Mouse (Mus musculus) limb, embryonic 13.5 days (tissue): ENCODE measurements around the gene Maff. TPM values are rescaled to one million over a fixed set of nuclear protein-coding genes. Genes with fewer than 3 reads are reported as not detected.
A peak's percentile ranks its signal among the peaks of the same experiment; 100 is the strongest.

ENCODE experiments used
- ATAC-seq: fragments of 200-750 bp; cut with Nextera tagmentation; 2 replicates; pipeline ENCODE4 v1.8.0; 2017; ENCODE audit warnings: low read depth, moderate number of reproducible peaks, moderate TSS enrichment; ENCODE audit not compliant: low FRiP score
- H3K27ac ChIP-seq: fragments of 300-500 bp; sonication (generic); 2 replicates; pipeline ENCODE4 v1.5.1; 2015; ENCODE audit warnings: inconsistent platforms, mild to moderate bottlenecking, moderate library complexity
- H3K27me3 ChIP-seq: fragments of 300-500 bp; sonication (generic); 2 replicates; pipeline ENCODE4 v1.6.1; 2015; ENCODE audit warnings: mild to moderate bottlenecking, inconsistent platforms
- H3K36me3 ChIP-seq: fragments of 300-500 bp; sonication (generic); 2 replicates; pipeline ENCODE4 v1.6.1; 2015; ENCODE audit warnings: inconsistent platforms, mild to moderate bottlenecking, moderate library complexity
- H3K4me1 ChIP-seq: fragments of 300-500 bp; sonication (generic); 2 replicates; pipeline ENCODE4 v1.6.1; 2015; ENCODE audit warnings: inconsistent platforms
- H3K4me2 ChIP-seq: fragments of 300-500 bp; sonication (generic); replicated peaks from 2 replicates; pipeline ENCODE4 v1.6.1; 2015; ENCODE audit warnings: inconsistent platforms, mild to moderate bottlenecking, moderate library complexity
- H3K4me3 ChIP-seq: fragments of 300-500 bp; sonication (generic); 2 replicates; pipeline ENCODE4 v1.5.1; 2015; ENCODE audit warnings: moderate library complexity, mild to moderate bottlenecking, inconsistent platforms
- H3K9ac ChIP-seq: fragments of 300-500 bp; sonication (generic); 2 replicates; pipeline ENCODE4 v1.6.1; 2015; ENCODE audit warnings: mild to moderate bottlenecking, inconsistent platforms
- H3K9me3 ChIP-seq: fragments of 300-500 bp; sonication (generic); 2 replicates; pipeline ENCODE4 v1.6.1; 2016; ENCODE audit warnings: inconsistent platforms
- WGBS: fragments of 180-500 bp; shearing (Covaris S2); methylation state at CpG from one replicate; pipeline ENCODE4 v1.1.7; 2015; 5-methylcytosine and 5-hydroxymethylcytosine counted together
- microRNA counts: library from miRNA; unstranded; fragments of <30 nt; microRNA quantifications from one replicate; lab custom pipeline; 2016
- microRNA-seq: library from miRNA; unstranded; fragments of <30 nt; microRNA quantifications from one replicate; pipeline ENCODE4, GENCODE M21; 2016
- polyA plus RNA-seq: library from polyadenylated mRNA; unstranded; fragments of >200 nt; fragmentation: Nextera tagmentation; extraction: Ambion mirVana; gene quantifications from 2 replicates; pipeline ENCODE4 v1.2.1, GENCODE M21; 2015

The Maff gene
- polyA plus RNA-seq, 1 experiment from 2014 or later = 2.2 TPM

DNA sequence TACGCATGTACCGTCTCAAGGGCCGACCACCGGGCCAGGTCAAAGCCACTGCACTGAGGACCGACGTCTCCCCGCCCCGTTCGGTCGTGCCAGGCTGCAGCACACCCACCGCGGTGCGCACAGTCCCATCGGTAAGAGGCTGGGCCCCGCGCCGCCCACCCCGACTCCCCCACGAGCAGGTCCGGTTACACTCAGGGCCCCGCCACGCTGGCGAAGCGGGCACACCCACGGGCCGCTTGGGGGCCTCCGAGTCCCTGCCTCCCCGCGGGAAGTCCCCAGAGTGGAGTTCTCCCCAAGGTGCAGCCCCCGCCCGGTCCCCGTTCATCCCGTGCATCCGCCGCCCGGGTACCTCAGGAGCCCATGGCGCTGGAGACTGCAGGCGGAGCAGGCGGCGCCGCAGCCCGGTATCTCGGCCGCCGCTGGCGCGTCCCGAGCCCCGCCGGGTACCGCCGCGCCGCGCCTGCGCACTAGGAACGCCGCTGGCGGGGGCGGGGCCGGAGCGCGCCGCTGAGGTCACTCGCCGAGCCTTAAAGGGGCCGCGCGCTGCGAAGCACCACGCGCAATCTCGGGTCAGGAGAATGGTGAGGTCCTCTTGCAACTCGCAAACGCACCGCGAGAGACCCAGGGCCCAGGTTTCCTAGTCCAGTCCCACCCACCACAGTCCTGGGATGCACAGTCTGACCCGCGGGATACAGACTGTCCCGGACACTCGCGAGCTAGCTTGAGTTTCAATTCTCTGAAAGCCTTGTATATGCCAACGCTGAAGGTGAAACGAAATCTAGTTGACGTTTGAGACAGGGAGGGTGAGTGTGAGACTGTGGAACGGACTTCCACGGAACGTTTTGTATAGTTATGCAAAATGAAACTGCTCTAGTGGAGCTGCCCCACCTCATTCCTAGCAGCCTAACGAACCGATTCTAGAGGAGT lies 56.7 kb downstream of the Maff start, which contains the start of gene Tmem184b:
Gene Tmem184b (minus strand): TSS at position 734 of the 927 bp plus-strand sequence.
- Histone ChIP-seq H3K9ac (peak within 1 kb of the TSS; percentile 95), H3K27ac (peak within 1 kb of the TSS; percentile 83), H3K4me2 (peak within 1 kb of the TSS; percentile 88), H3K4me1 (peaks cover 45% of the 10 kb centered on the region), H3K27me3 (no peaks in the 10 kb centered on the region), H3K9me3 (no peaks in the 10 kb centered on the region), H3K4me3 (peak within 1 kb of the TSS; percentile 94), H3K36me3 (peaks cover 3% of the 10 kb centered on the region)
- under 1% methylated on average over 89 of the region's 90 CpGs for WGBS
- peak; percentile 88 for ATAC-seq

DNA sequence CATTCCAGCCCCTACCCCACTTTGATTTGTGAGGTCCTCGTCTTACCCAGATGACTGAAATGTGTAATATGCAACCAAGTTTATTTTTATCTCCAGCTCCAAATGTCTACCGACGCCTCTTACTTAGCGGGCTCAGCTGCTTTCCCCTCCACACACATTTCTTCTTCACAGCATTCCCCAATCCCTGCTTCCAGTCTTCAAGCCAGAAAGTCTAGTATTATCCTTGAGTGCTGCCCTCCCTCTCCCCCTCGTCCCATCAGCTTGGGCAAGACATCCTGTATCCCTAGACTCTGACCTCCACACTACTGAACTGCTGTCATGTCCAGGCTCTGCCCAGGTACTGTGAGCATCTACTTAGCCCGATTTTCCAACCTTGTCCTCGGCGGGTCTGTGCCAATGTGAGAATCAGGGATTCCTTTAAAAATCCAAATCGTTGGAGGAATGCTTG lies 57.4 kb downstream of the Maff start:
- H3K27me3 ChIP-seq = no peaks in the 10 kb centered on the region
- 14% methylated on average over 9 of the region's 9 CpGs for WGBS
- peak overlapping the region; percentile 95 for H3K9ac ChIP-seq
- no peaks in the 10 kb centered on the region for H3K36me3 ChIP-seq
- H3K9me3 ChIP-seq = no peaks in the 10 kb centered on the region
- H3K4me2 ChIP-seq = peak overlapping the region; percentile 88
- ATAC-seq = no peak
- H3K27ac ChIP-seq = peak overlapping the region; percentile 83; the same call in 1 of the 2 replicates
- H3K4me3 ChIP-seq = peak overlapping the region; percentile 94
- H3K4me1 ChIP-seq = peaks cover 45% of the 10 kb centered on the region

DNA sequence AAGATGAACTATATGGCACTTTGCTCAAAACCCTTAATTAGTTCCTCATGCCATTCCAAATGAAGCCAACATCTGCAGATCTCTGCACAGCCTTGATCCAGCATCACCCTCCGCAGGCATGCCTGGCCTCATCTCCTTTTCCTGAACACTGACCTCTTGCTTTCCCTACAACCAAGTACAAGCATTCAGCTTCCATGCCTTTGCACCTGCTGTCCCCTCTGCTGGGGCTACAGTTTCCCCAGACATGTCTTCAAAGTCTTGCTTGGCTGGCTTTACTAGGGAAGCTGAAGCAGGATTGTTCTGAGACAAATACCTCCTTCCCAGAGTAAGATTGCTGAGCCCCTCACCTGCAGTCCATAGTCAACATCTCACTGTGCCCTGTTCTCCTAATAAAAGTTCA lies 57.9 kb downstream of the Maff start:
- WGBS = 21% methylated on average over 1 of the region's 1 CpGs
- Histone ChIP-seq H3K9ac (peak overlapping the region; percentile 14; the same call in 1 of the 2 replicates), H3K4me3 (peak overlapping the region; percentile 94), H3K36me3 (no peaks in the 10 kb centered on the region), H3K9me3 (no peaks in the 10 kb centered on the region), H3K27ac (no peak overlapping the region), H3K27me3 (no peaks in the 10 kb centered on the region), H3K4me2 (peak overlapping the region; percentile 88), H3K4me1 (peaks cover 44% of the 10 kb centered on the region)
- no peak for ATAC-seq

DNA sequence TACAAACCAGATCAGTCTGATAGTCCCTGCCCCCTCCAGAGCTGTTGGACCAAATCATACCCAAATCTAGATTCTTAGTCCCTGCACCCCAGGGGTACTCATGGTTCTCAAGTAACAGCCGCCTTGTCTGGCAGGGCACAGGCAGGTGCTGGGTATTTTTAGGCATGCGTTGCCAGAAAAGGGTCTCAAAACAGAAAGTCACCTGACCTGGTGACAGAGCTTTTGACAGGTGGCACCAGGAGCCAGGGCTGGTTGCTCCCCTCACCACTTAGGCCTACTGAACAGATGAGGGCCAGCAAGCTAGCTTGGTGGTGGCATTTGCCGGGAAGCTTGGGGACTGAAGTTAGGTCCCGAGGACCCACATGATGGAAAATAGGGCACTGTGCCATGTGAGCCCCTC lies 60.1 kb downstream of the Maff start:
- Histone ChIP-seq H3K36me3 (no peaks in the 10 kb centered on the region), H3K27ac (no peak overlapping the region), H3K9me3 (no peaks in the 10 kb centered on the region), H3K27me3 (no peaks in the 10 kb centered on the region), H3K4me2 (no peak overlapping the region), H3K4me1 (peaks cover 21% of the 10 kb centered on the region), H3K4me3 (no peak overlapping the region), H3K9ac (no peak overlapping the region)
- ATAC-seq = no peak
- WGBS = 73% methylated on average over 4 of the region's 4 CpGs

MicroRNAs within 50 kb of the gene (microRNA counts, 519-probe panel; counts per million panel counts)
- 594 counts per million, percentile 2 among the panel's probes with 10 or more counts for microRNA mmu-miR-1943 (lab: Ali Mortazavi, UCI)

Small RNAs within 50 kb of the gene (microRNA-seq; reads per million reads assigned to microRNA genes)
- 1.2 reads per million for gene Mir1943

Other genes starting within 250 kb of the Maff start
- 8.9 and 10.6 TPM in 2 replicates for gene Micall1, start 237.7 kb upstream of the Maff start, polyA plus RNA-seq
- 293 and 294 TPM in 2 replicates for gene Polr2f, start 205.6 kb upstream of the Maff start, polyA plus RNA-seq
- gene 1700088E04Rik, start 205.4 kb upstream of the Maff start, polyA plus RNA-seq = 5.6 and 7.5 TPM in 2 replicates
- 5.9 and 6.3 TPM in 2 replicates for gene Sox10, start 181.4 kb upstream of the Maff start, polyA plus RNA-seq
- gene Pick1, start 117.4 kb upstream of the Maff start, polyA plus RNA-seq = 52.7 and 57.4 TPM in 2 replicates
- gene Gm49486, start 117.2 kb upstream of the Maff start, polyA plus RNA-seq = 1.3 and 1.4 TPM in 2 replicates
- 0.33 and 0.59 TPM in 2 replicates for gene Slc16a8, start 91.9 kb upstream of the Maff start, polyA plus RNA-seq
- gene Baiap2l2, start 61.1 kb upstream of the Maff start, polyA plus RNA-seq = 8.8 and 11.7 TPM in 2 replicates
- gene Pla2g6, start 18.2 kb upstream of the Maff start, polyA plus RNA-seq = 11.7 and 12.7 TPM in 2 replicates
- gene Tmem184b, start 56.9 kb downstream of the Maff start, polyA plus RNA-seq = 70.8 and 77.6 TPM in 2 replicates
- gene Csnk1e, start 108.9 kb downstream of the Maff start, polyA plus RNA-seq = 109 and 116 TPM in 2 replicates
- not detected in 2 replicates for gene Kcnj4, start 158.6 kb downstream of the Maff start, polyA plus RNA-seq
- 123 and 133 TPM in 2 replicates for gene Kdelr3, start 169.8 kb downstream of the Maff start, polyA plus RNA-seq
- 62.3 and 62.9 TPM in 2 replicates for gene Ddx17, start 200.1 kb downstream of the Maff start, polyA plus RNA-seq